Mouse (Mus musculus) layer of hippocampus, adult 9-11 months (tissue): ENCODE results near the gene Lsp1.

Experiments
- DNase-seq: peaks from one replicate; pipeline ENCODE4 v3.0.0; 2022

Gene Lsp1

DNA sequence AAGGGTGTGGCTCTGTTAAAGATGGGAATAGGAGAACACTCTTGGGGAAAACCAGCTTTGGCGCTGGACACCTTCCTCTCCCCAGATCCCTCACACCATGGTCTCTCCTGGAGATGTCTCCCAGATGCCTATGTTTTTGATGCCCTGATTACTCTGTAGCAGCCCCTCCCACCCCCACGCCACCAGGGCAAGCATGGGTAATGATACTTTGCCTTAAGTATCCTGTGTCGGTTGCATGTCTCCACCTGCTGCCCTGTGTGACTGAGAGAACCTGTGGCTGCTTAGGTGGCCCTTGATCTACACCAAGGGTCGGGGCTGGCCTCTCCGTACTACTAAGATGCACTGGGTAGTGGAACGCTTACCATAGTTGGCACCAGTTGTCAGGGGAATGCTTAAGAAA, 17.4 kb downstream of the Lsp1 start:
- no peak for DNase-seq

GRCm38 (mm10) chr7:142478574-142478973, 18.0 kb downstream of the Lsp1 start:
- DNase-seq, result no peak

DNA sequence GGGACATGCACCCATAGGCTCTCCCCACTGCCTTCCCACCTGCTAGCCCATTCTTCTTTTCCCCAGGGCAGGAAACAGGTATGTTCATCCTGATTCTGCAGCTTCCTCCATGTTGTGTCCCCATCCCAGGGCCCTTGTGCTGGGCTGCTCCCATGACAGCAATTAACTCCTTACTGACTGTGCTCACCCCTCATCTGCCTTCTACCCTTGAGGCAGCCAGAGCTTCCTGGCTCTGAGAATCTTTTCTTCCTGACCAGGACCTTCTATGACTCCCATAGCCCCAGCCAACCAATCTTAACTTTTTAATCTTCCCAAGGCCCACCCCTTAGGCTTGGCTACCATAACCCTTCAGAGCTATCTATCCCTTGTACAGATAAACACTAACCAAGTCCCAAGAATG, 18.7 kb downstream of the Lsp1 start:
- no peak for DNase-seq

- DNase-seq, result no peak
These were observed 19.3 kb downstream of the Lsp1 start for GRCm38 (mm10) chr7:142479886-142480285.

DNA sequence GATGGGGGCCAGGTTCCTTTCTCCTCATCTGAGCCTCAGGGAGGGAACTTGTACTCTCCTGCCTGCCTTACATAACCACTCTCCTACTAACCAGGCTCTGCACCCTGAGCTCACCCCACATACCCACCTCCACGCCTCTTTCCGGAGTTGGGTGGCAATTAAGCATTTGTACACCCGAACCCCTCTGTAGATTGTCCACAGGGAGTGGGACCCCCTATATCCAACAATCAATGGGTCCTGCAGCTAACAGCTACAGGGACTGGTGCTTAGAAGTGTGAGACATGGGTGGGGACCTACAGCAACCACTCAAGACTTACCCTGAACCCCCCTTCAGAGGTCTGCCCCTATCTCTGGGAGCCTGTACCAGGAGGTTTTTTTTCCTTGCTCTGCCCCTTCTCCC, 20.1 kb downstream of the Lsp1 start:
- no peak for DNase-seq

DNA sequence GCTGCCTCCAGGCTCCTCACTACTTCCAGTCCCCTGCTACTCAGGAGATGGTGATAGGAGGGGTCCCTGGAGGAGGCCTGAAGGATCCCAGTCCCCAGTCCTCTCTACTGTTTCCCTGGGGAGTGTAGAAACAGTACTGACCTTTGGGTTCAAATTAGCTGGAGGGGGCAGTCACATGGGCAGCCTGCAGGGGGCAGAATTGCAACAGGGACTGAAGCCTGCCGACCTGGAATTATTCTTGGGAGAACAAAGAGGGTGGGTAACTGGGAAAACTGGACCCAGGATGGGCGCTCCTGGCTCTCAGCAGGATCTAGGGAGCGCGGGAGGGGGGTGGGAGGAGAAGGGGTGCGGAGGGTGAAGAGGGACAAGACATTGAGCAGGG, 20.6 kb downstream of the Lsp1 start:
- no peak for DNase-seq

DNA sequence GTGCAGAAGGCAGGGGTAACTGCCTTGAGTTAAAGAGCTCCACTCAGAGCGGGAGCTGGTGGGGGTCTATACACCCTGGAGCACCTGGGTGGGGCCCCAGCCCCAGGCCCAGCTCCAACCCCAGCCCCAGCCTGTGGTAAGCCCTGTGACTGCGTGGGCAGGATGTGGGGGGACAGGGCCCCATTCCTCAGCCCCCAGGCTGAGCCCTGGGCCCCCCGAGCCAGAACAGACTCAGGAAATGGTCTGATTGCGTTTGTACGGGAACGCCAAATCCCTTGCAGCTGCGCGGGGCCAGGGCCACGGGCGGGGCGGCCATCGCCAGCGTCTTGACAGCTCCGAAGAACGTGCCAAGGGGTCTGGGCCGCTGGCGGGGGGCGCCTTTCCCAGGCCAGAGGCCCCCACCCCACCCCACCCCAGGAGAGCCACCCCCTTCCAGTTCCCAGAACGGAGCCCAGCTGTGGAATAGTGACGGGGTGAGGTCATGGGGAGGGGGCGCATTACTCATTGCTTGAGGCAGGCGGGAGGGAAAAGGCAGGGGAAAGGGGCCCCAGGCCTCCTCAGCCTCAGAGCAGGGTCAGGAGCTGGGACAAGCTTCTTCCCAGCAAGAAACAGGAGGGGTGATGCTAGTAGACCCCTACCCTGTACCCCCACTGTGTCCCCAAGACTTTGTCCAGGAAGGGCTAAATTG, 21.1 kb downstream of the Lsp1 start:
- DNase-seq, result no peak

DNA sequence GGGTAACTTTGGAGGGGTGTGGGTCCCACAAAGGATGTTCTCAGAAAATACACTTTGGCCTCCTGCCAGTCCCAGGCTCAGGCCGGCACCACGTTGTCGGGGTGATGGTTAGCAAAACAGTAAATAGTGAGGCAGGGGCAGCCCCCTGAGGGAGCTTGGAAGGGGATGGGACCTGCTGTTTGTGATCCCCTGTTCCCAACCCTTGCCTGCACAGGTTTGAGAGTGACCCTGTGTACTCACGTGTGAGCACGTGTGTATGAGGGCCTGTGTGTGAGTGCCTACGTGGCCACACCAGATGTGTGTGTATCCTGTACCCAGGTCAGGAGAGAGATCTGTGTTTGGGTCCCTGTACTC, 21.6 kb downstream of the Lsp1 start:
- DNase-seq, result no peak

- DNase-seq, result no peak
These were observed 22.5 kb downstream of the Lsp1 start for GRCm38 (mm10) chr7:142483136-142483535.

DNA sequence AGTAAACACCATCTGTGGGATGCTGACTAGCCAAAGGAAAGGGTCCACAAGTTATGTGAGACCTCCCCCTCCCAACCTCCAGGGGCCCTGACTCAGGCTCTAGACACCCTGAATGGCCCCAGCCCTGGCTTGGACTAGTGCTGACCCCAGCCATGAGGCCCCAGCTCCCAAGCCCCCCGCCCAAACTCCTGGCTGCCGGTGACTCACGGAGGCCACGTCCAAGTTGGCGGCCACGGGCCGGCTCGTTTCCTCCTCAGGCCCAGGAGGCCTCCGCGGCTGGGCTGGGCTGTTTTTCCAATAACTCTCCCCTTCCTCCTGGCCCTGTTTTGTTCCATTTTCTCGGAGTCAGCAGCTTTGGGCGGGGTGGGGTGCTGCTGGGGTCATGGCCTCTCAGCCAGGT, 24.2 kb downstream of the Lsp1 start:
- DNase-seq, result no peak

- DNase-seq, result no peak
These were observed 26.1 kb downstream of the Lsp1 start for GRCm38 (mm10) chr7:142486751-142487162.

DNA sequence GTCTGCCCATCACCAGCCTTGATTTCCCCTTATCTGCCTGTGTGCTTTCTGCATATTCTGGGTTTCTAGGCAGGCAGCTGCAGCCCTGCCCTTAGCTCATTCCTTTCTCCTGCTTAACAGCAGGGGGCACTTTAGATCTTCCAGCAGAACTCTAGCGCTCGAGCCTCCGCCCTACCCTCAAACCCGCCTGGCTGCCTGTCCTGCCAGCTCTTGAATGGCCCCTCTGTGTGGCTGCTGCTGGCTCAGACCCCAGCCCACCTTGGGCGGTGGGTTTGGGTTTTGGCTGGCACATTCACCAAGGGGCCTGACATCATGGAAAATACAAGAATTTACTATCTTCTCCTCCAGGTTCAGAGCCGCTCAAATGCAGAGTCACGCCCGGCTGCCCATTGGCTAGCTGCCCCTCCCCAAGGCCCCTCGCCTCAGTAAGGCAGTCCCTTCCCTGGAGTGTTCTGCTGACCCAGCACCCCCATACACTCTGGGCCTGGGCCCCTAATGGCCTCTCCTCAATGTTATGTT, 26.8 kb downstream of the Lsp1 start:
- DNase-seq, result peak; percentile 49

DNA sequence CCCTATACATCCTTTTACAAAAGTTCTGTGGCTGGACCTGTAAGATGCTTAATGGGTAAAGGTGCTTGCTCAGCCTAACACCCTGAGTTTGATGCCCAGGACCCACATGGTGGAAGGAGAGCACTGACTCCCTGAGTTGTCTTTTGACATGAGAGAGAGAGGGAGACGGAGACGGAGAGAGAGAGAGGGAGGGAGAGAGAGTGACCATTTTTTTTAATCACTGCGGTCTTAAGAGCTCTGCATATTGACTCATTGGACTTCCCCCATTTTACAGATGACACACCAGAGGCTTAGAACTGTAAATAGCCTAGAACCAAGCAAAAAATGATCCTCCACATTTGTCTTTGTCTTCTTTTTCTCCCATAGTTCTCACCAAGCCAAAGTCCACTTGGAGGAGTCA, 27.4 kb downstream of the Lsp1 start:
- DNase-seq, result no peak

DNA sequence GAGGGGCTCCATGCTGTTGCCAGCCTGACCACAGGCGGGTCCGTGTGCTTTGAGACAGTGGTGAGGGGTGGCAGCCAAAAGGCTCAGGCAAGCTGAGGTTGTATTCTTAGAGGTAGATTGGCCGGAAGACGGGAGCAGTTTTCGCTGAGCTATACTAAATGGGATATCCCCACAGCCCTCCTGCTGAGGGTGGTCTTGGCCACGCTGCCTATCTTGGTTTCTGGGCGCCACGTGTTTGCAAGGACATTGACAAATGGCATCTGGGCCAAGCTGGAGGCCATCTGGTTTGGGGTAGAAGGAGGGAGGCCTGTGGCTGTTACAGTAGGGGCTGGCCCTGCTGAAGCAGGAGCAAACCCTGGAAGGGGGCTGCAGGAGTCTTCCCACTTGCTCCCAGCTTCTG, 32.9 kb downstream of the Lsp1 start:
- no peak for DNase-seq

DNA sequence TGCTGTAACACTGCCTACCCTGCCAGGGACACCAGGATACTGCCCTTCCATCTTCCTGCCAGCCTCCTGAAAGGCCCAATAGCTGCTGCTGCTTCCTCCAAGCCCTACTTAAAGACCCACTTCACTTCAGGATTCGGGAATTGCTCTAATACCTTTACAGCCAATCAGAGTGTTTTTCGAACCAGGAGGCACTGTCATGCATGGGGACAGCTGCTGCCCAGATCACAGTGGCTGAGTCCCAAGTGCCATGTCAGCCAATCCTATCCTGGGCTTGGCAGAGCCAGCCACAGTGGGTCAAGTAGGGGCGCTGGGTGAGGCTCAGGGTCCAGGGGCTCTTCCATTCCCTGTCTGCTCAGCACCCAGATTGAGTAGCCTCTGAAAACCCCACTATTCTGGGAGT, 35.5 kb downstream of the Lsp1 start:
- no peak for DNase-seq

DNA sequence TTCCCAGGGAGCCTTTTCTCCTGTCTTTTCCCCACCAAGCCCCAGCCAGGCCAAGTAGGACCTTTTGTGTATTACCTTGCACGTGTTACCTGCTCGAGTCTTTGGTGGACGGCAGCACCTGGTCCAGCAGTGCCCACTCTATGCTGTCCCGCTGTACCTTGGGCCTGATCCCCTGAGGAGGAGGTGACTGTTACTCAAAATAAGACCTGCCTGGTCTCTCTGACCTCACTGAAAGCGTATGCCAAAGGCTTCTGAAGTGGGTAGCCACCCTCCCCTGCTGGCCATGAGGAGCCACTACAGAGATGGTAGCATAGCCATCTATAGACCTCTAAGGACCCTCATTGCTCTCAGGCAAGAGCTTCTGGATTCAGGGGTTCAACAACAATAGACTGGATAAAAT, 36.2 kb downstream of the Lsp1 start:
- no peak for DNase-seq

DNA sequence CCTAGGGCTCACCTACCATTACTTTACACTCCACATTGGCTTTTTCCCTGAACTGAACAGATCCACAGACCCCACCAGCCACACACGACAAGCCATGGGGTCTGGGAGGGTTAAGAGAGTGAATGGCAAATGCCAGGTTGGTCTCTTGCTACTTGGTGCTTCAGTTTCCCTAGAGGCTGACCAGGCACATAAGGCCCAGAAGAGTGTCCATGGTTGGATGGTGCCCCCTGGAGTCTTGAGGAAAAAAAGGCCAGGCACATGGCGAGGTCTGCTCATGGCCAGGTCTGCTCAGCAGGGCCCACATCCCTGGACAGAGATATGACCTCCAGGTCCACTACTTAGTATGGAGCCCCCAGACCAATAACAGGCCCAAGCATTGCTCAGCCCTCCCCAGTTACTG, 37.2 kb downstream of the Lsp1 start:
- DNase-seq, result no peak

DNA sequence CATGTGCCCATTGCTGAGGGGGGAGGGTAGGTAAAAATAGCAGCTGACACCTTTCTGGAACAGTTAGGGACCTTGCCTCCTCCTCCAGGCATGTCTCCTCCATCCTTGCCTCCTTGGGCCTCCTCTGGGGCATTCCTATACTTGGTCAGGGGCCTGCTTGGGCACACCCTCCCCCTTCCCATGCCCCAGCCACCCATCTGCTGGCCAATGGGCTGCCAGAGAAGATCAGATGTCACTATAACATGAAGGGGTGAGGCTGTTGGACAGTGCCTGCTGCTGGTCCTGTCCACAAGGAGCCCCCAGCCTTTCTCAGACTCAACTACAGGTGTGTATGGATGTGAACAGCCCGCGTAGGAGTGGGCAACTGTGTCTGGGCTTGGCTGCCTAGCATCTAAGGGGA, 38.0 kb downstream of the Lsp1 start, which contains the start of gene Tnnt3:
TSS of gene Tnnt3 (plus strand) at position 262 of the 400 bp plus-strand sequence.
- DNase-seq, result no peak

- no peak for DNase-seq
These were observed 38.6 kb downstream of the Lsp1 start for GRCm38 (mm10) chr7:142499010-142499721.

DNA sequence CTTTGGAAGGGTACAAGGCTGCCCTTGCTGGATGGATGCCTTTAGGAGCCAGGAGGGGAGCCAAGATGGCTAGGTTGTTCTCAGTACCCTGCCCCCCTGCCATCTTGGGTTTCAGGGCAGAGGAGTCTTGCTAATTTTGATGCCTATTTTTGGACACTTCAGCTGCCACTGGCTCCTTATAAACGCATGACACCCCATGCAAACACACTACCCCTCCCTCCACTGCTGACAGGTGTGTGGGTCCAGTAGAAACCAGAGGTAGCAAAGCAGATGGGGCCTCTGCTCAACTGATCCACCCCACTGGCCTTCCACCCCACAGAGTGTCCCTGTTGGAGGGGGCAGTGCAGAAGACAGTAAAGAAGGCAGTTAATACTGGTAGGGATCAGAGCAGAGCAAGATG, 39.4 kb downstream of the Lsp1 start:
- DNase-seq, result no peak

DNA sequence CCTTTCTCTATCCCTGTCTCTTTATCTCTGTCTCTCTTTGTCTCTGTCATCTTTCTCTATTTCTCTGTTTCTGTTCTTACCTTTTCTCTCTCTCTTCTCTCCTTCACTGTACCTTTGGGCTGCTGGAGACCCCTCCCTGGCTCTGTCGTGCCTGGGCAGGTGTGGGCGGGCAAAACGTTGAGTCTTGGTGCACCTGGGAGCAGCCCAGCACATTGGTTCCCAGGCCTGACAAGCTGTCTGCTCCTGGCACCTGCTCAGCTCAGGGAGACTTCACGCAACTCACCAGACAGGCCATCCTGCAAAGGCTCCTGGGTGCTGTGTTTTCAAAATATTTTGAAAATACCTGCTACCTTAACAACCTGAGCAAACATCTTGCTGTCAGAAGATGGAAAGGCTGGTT, 42.6 kb downstream of the Lsp1 start:
- DNase-seq, result no peak

DNA sequence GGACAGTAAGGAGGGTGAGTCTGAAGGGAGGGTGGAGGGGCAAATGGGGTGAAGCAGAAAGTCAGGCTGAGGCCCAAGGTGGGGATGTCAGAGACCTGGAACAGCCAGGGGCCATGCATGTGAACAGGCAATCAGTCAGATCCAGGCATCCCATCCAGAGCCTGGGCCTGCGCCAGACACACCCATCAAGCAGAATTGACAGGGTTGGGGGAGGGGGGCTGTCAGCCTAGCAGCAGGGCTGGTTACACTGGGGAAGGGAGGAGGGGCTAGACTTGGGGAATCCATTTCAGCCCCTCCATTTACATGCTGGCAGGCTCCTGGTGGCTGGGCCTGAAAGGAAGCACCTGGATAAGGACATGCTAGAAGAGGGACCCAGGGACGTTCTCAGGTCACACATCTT, 45.3 kb downstream of the Lsp1 start:
- no peak for DNase-seq

DNA sequence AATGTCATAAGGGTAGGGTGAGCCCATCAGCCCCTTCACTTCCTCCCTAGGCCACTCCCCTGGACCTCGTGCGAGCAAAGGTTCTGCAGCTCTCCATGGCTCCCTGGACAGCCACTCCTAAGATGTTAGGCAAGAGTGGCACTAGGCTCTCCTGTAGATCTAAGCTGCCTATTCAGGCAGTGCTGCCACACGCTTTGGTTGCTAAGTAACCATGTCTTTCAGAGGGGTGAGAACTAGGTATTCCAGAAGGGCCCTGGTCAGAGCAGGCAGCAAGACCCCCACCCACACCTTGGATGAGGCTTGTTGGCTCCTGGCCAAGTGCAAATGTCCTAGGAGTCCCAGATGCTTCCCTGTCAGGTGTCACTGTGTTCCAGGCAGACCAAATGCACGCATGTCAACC, 45.9 kb downstream of the Lsp1 start:
- DNase-seq, result no peak

- DNase-seq, result no peak
These were observed 46.8 kb downstream of the Lsp1 start for GRCm38 (mm10) chr7:142507453-142507852.

DNA sequence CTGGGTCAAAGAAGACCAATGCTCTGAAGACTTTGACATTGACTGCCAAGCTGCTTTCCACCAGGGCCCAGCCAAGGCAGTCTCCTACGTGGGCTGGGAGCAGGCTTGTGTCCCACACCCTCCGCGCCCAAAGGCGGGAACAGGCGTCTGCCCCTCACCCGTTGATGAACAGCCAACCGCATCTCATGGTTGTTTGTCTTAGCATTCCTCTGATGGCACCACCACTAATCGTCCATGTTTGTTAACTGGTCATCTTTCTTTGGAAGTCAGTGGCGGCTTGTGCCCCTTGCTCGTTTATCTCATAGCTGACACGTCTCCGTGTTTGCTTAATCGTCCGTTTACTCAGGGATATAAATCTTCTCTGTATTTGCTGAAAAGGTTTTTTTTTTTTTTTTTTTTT, 48.9 kb downstream of the Lsp1 start:
- DNase-seq, result no peak
